24 mouse cellular contexts compared by ENCODE assay signal in the genomic region with DNA sequence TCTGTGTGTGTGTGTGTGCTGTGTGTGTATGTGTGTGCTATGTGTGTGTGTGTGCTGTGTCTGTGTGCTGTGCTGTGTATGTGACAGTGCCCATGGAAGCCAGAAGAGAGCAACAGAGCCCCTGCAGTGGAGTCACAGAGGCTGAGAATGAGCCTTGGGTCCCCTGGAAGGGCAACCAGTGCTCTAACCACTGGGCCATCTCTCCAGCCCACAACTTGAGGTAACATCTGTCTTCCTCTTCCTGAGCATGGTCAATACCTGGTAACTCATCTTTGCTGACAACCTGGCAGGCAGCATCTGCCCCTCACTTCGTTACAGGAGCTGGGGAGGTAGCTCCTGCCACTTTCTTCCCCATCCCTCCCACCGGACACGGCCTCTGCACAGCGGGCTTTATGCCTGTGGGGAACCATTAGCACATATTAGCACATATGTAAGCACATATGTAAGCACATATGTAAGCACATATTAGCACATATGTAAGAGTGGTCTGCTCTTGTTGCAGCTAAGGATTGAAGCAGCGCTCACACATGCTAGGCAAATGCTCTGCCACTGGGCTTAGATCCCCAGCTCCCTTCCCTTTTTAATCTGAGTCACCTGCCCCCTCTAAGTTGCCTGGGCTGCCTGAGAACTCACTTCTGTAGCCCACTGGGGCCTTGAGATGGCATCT. TPM values are rescaled to one million over a fixed set of nuclear protein-coding genes. Genes with fewer than 3 reads are reported as not detected.
DNase-seq lines count a peak whose midpoint lies in the region; ATAC-seq and TF ChIP-seq lines count a peak whose summit lies in the region.
"Had no signal": no experiment of that assay in that cellular context is flagged by ENCODE, and none has a peak within 500 bp of the region (broad histone marks: within the 10 kb centered on the region; RNA-seq: fewer than 3 reads in every experiment).

No protein-coding gene starts in this region.

- peaks cover 24% of the 10 kb centered on the region for H3K4me1 ChIP-seq in thymus, adult 2 months (replicated peaks; ENCODE audit: control insufficient read depth, insufficient read depth, low read length)
- H3K4me1 ChIP-seq: neural tube, embryonic 12.5 days had no signal

- ATAC-seq in hematopoietic stem cell, adult 5-6 weeks (replicated peaks in 1 of 2; ENCODE audit: insufficient read depth in 1 of 2, low FRiP score in 2 of 2, low TSS enrichment in 1 of 2, low read depth in 1 of 2, poor library complexity in 2 of 2, severe bottlenecking in 2 of 2), result peak; percentile 8 to 13; a peak in 1 of 4 replicates
- ATAC-seq: forebrain, embryonic 16.5 days; hindbrain, embryonic 16.5 days; liver, embryonic 12.5 days; liver, postnatal 0 days had no signal

- 0 out of 2 replicates have a peak overlapping the region, but pooled peaks have one; percentile 9 for H3K27ac ChIP-seq in thymus, adult 2 months (ENCODE audit: control insufficient read depth, insufficient read depth, low read length)
- H3K27ac ChIP-seq: heart, adult 2 months; left cerebral cortex, adult 2 months; liver, embryonic 12.5 days; neural tube, embryonic 12.5 days; stomach, postnatal 0 days had no signal

- H3K27me3 ChIP-seq in thymus, adult 2 months (ENCODE audit: control insufficient read depth, insufficient read depth, low read length), result no peaks in the 10 kb centered on the region
- H3K27me3 ChIP-seq: neural tube, embryonic 12.5 days had no signal

- H3K36me3 ChIP-seq in thymus, adult 2 months (ENCODE audit: control insufficient read depth, insufficient read depth, low read length), result no peaks in the 10 kb centered on the region

- no peak for TF ChIP-seq POLR2A in thymus, adult 2 months (IDR thresholded peaks at IDR 0.05; ENCODE audit: control insufficient read depth, extremely low read depth, insufficient read depth, low read length, poor library complexity)

- 15% methylated on average over 5 of the region's 5 CpGs for WGBS in thymus, adult 2 months

- H3K4me3 ChIP-seq in thymus, adult 2 months (ENCODE audit: control insufficient read depth, insufficient read depth, low read length), result no peak overlapping the region
- H3K4me3 ChIP-seq: erythroblast, embryonic 14.5 days; gastrocnemius, adult 2 months; heart, adult 2 months; heart, embryonic 12.5 days; left cerebral cortex, adult 2 months; liver, embryonic 12.5 days; neural tube, embryonic 12.5 days had no signal

- DNase-seq in thymus, adult 2 months, result no peak
- DNase-seq in thymus, postnatal 36 days, result no peak
- peak; percentile 61 for DNase-seq in CD4-positive, CD25-positive, alpha-beta regulatory T cell, adult 2 months (ENCODE audit: low read depth, low spot score)
- DNase-seq in natural killer cell, adult 2 months (ENCODE audit: low spot score in 2 of 2), result peak; percentile 23 to 34
- no peak for DNase-seq in right cerebral cortex, postnatal 14 days
- DNase-seq in kidney, postnatal 36 days, result no peak
- DNase-seq: cerebellum, adult 9-11 months; gastrocnemius, adult 2 months; gastrocnemius, postnatal 36 days; heart, adult 2 months; heart, postnatal 4 days; liver, postnatal 0 days; midbrain, embryonic 14.5 days; right cerebral cortex, adult 18-20 months; right cerebral cortex, postnatal 4 days had no signal

- TF ChIP-seq CTCF in thymus, adult 2 months (IDR thresholded peaks at IDR 0.05; ENCODE audit: borderline replicate concordance, control insufficient read depth, extremely low read depth, insufficient read depth, low read length, poor library complexity), result no peak

RNA-seq across cellular contexts. Expression of a gene that starts 28.1 kb away (rescaled TPM):
- polyA plus RNA-seq in thymus, adult 2 months (2012; rRNA removed), result 25.3 and 26.0 TPM in 2 replicates
- 11.1 and 20.8 TPM in 2 replicates for total RNA-seq in hematopoietic stem cell, adult 5-6 weeks (2017)

RNA-seq across cellular contexts. Expression of a gene that starts 57.2 kb away (rescaled TPM):
- 12.0 and 15.0 TPM in 2 replicates for polyA plus RNA-seq in thymus, adult 2 months (2012; rRNA removed)
- 71.4 and 79.2 TPM in 2 replicates for total RNA-seq in hematopoietic stem cell, adult 5-6 weeks (2017)

Comparison
In these comparisons a context has a peak if more than half of its experiments do, and no peak if none do; other contexts are left out.
1. DNase-seq: peak in CD4-positive, CD25-positive, alpha-beta regulatory T cell, adult 2 months (single experiment) and natural killer cell, adult 2 months (2 of 2); none in thymus, adult 2 months (single experiment), thymus, postnatal 36 days (0 of 2), right cerebral cortex, postnatal 14 days (single experiment) and kidney, postnatal 36 days (0 of 2).